Mouse (Mus musculus): ENCODE measurements around the gene Gemin6.
A peak's percentile ranks its signal among the peaks of the same experiment; 100 is the strongest.
"Not testable (repeated sequence)": the region's sequence is repeated elsewhere in the genome, so short reads cannot be mapped to it uniquely, and the experiment has no call there.

Gemin6 gene

DNA sequence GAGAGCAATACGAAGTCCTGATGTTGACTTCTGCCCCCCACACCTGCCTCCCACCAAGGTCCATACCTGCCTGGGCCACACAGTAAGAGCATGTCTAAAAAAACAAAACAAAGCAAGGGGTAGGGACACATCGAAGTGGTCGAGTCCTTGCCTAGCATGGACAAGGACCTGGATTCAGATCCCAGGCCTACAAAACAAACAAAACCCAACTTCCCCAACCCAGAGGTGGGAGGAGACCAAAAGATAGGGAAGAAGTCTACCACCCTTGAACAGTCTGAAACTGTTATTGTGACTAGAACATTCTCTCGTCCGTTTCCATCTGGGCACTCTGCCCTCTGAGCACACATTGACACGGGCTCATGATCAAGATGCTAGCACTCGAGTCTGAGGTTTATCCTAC lies 10.1 kb downstream of the Gemin6 start:
- no peak for DNase-seq (ENCODE audit: low spot score in 2 of 2)

DNA sequence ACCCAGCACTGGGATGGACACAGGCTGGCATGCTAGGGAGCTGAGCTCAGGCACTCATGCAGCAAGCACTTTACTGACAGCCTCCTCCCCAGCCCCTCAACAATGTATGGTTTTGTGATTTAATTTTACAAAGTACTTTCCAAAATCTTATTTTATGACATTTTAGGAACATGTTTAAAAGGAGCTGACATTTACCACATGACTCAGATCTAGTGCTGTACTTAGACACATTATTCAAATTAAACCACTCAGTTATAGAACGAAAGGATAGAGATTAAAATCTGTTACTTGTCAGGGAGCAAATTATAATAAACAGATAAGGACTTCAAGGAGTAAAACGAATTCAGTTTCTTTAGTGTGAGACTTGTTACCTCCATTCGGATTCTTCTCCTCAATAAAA lies 11.2 kb downstream of the Gemin6 start:
- DNase-seq (ENCODE audit: low spot score in 2 of 2) = peak in 1 of 2 experiments; percentile 27

DNA sequence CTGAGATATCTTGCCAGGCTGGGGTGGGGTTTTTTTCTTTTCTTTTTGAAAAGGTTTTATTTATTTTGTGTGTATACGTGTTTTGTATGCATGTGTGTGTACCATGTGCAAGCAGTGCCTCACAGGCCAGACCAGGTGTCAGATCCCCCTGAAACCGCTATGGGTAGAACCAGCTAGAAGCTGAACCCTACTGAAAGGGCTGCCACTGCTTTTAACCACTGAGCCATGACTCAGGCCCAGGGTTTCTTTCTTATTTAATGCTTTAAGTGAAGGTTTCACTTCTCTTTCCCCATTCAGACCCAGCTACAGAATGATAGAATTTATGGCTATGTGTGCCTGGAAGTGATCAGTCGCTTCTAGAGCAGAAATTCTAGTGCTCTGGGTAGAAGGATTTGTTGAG lies 12.6 kb downstream of the Gemin6 start:
- DNase-seq (ENCODE audit: low spot score in 2 of 2) = no peak

GRCm38 (mm10) chr17:80237475-80237874 lies 13.2 kb downstream of the Gemin6 start:
- DNase-seq (ENCODE audit: low spot score in 2 of 2) = no peak

DNA sequence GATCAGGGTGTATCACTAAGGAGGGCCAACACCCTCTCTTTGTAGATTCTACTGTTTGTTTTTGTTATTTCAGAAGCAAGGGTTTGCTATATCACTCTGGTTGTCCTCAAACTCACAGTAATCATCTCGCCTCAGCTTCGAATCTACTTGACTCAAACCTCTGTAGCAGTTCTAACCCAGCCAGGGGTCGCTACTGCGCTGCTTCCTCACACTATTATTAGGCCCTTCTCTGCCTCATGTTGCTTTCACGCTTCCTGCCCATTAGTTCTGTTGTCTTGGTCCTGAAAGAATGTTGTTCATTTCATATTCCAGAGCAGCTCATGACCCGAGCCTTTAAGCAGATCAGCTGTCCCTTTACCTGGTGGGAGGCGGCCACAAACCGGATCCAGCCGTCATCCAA lies 17.4 kb downstream of the Gemin6 start:
- DNase-seq (ENCODE audit: low spot score in 2 of 2) = no peak

GRCm38 (mm10) chr17:80243116-80243515 lies 18.9 kb downstream of the Gemin6 start:
- DNase-seq (ENCODE audit: low spot score in 2 of 2) = no peak

- no peak for DNase-seq (ENCODE audit: low spot score in 2 of 2)
These were observed 28.7 kb downstream of the Gemin6 start for GRCm38 (mm10) chr17:80252757-80253525.

DNA sequence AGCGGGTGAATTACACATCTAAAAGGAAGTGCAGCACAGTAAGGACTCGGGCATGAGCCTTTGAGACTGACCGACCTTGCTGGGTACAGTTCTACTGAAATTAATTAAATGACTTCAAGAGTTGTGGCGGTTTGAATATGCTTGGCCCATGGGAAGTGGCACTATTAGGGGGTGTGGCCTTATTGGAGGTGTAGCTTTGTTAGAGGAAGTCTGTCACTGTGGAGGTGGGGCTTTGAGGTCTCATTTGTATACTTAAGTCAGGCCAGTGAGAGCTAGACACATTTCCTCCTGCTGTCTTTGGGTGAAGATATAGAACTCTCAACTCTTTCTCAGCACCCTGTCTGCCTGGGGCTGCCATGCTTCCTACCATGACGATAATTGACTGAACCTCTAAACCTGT lies 30.2 kb downstream of the Gemin6 start:
- no peak for DNase-seq (ENCODE audit: low spot score in 2 of 2)

DNA sequence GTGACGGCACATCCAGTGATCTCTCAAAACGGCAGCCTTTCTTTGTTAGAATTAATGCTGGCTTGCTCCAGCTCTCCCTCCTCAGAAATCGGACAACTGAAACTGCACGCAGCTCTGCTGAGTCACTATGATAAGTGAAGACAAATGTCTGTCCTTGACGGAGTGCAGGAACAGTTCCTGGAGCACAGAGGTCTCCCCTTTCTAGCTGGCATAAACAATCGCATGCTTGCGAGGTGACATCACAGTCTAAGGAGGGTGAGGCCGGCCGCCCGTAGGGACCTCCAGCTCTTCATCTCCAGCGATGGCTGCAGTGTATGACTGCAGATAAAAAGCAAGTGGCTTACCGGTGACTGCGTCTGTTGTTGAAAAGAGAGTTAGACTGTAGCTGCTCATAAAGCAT lies 31.0 kb downstream of the Gemin6 start:
- DNase-seq (ENCODE audit: low spot score in 2 of 2) = no peak

DNA sequence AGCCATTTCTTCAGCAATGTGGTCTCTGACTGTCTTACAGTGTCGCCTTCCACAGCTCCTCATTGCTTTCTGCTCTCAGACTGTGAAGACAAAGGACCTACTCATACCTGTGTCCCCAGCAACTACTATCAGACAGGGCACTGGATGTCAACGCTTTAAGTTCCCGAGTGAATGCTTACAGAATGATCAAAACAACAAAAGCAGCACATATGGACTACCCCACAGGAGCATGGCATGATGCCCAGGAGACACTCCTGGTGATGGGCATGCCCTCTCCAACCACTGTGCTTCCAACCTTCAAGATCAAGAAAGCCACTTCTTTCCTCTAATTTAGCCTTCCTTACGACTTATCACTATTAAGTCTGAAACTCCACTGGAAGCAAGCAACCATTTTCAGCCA lies 42.8 kb downstream of the Gemin6 start:
- DNase-seq (ENCODE audit: low spot score in 2 of 2) = no peak

GRCm38 (mm10) chr17:80268151-80268550 lies 43.9 kb downstream of the Gemin6 start:
- DNase-seq (ENCODE audit: low spot score in 2 of 2) = no peak

DNA sequence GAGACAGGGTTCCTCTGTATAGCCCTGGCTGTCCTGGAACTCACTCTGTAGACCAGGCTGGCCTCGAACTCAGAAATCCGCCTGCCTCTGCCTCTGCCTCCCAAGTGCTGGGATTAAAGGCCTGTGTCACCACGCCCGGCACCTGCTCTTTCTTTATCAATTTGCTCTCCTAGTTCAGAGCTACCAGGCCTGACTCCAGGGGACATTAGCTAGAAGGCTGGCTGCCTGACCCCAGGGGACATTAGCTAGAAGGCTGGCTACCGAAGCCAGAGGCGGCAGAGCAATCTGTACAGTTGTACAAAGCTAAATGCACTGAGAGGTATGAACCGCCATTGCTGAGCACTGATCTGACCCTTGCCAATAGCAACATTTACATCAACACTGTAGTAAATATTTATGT lies 46.4 kb downstream of the Gemin6 start:
- not testable (repeated sequence) for DNase-seq (ENCODE audit: low spot score in 2 of 2)
